Mouse (Mus musculus): ENCODE measurements around the gene Usp7. TPM values are rescaled to one million over a fixed set of nuclear protein-coding genes. Genes with fewer than 3 reads are reported as not detected.

Gene Usp7
- polyA plus RNA-seq, 1 experiment = 94.8 TPM

DNA sequence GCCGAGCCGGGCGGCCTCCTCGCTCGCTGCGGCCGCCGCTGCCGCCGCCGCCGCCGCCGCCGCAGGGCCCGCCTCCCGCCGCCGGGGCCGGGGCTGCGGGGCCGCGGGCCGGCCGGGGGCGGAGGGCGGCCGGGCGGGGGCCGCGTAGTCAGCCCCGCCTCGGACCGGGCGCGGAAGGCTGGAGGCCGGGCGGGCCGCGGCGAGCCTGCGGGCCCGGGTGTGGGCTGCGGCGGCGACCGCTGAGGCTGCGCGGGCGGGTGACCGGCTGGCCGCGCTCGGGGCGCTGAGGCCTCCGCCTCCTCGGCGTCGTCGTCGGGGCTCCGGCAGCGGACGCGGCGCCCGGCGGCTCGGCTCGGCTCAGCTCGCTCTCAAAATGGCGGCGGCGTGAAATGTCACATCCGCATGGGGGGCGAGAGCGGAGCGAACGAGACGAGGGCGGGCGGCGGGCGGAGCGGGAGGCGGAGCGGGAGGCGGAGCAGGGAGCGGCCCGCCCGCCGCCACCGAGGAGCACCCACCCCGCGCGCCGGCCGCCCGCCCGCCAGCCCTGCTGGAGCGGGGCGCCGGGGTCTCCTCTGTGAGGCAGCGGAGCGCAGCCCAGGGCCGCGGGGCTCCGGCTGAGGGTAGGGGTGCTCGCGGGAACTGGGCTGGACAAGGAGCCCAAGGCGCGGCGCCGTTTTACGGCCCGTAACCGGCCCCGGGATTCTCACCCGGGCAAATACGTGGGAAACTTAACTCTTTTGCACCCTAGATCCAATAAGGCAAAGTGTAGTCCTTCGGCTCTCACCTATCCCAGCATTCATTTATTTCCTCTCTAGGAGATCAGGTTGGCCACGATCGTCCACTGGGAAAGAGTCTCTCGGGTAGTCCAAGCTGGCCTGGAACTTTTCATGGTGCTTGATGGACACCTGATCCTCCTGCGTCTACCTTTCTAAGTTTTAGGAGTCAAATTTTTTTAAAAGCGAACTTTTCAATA, 53.3 kb downstream of the Usp7 start:
- peak overlapping the region; percentile 60 for H3K4me3 ChIP-seq (ENCODE audit: control insufficient read depth, insufficient read depth, low read length)
- peaks cover 37% of the 10 kb centered on the region for H3K4me1 ChIP-seq (replicated peaks; ENCODE audit: control insufficient read depth, insufficient read depth, low read length)
- H3K27ac ChIP-seq (ENCODE audit: control insufficient read depth, insufficient read depth, low read length) = peak overlapping the region; percentile 66; the same call in 1 of the 2 replicates
- peak; percentile 93 for DNase-seq
- 18% methylated on average over 122 of the region's 126 CpGs for WGBS
- H3K27me3 ChIP-seq (ENCODE audit: control insufficient read depth, insufficient read depth, low read length) = no peaks in the 10 kb centered on the region
- no peaks in the 10 kb centered on the region for H3K36me3 ChIP-seq (ENCODE audit: control insufficient read depth, insufficient read depth, low read length)
- peak; percentile 89 for TF ChIP-seq POLR2A (IDR thresholded peaks at IDR 0.05; ENCODE audit: control insufficient read depth, extremely low read depth, insufficient read depth, low read length, poor library complexity)
- TF ChIP-seq CTCF (IDR thresholded peaks at IDR 0.05; ENCODE audit: borderline replicate concordance, control insufficient read depth, extremely low read depth, insufficient read depth, low read length, poor library complexity) = no peak

DNA sequence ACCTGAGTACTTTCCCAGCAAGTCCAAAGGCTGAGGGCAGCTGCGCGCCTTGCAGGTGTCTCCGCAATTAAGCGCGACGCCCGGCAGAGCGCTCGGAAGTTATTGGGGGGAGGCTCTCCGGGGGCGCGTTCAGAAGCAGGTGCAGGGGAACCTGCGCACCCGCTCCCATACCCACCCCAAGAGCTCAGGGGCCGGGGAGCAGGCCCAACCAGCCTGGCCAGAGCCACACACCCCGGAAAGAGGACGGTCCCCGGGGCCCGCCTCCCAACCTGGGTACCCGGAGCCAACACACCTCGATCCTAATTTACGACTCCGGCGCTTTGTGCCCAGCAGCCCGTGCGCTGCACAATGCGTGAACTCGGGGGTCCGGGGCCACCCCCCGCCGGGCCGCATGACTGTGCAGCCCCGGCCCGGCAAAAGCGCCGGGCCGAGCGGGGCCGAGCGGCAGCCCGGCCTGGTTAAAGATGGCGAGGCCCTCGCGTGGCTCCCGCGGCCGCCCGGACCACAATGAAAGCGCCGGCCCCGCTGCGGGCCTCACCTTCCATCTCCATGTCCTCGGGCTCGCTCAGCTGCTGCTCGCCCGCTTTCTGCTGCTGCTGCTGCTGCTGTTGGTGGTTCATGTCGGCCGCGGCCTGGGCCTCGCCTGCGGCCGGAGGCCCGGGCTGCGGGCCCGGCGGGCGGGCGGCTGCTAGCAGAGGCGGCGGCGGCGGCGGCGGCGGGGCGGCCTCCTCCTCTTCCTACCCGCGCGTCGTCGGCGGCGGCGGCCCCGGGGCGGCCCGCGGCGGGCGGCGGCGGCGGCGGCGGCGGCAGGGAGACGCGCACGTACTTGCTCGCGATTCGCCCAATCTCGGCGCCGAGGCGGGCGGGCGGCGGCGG, 54.2 kb downstream of the Usp7 start:
- no peaks in the 10 kb centered on the region for H3K36me3 ChIP-seq (ENCODE audit: control insufficient read depth, insufficient read depth, low read length)
- TF ChIP-seq POLR2A (IDR thresholded peaks at IDR 0.05; ENCODE audit: control insufficient read depth, extremely low read depth, insufficient read depth, low read length, poor library complexity) (peak; percentile 40; the same call in 1 of the 2 replicates), CTCF (IDR thresholded peaks at IDR 0.05; ENCODE audit: borderline replicate concordance, control insufficient read depth, extremely low read depth, insufficient read depth, low read length, poor library complexity) (no peak)
- 6% methylated on average over 110 of the region's 110 CpGs for WGBS
- DNase-seq = peak; percentile 68
- no peaks in the 10 kb centered on the region for H3K27me3 ChIP-seq (ENCODE audit: control insufficient read depth, insufficient read depth, low read length)
- H3K27ac ChIP-seq (ENCODE audit: control insufficient read depth, insufficient read depth, low read length) = peak overlapping the region; percentile 71
- peak overlapping the region; percentile 94 for H3K4me3 ChIP-seq (ENCODE audit: control insufficient read depth, insufficient read depth, low read length)
- peaks cover 32% of the 10 kb centered on the region for H3K4me1 ChIP-seq (replicated peaks; ENCODE audit: control insufficient read depth, insufficient read depth, low read length)

DNA sequence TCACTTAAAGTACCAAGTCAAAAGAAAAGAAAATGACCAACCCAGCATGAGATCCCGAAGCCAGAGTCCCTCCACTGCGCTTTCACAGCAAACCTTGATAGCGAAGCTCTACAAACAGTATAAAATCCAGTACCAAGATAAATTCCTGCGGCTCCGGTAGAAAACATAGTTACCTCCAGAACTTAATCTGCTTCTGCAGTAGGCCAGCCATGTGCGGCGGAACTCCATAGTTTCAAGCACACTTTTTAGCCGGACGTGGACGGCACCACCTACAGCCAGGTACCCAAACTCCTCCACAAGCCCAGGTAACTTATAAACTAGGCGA, 54.8 kb downstream of the Usp7 start:
- H3K27ac ChIP-seq (ENCODE audit: control insufficient read depth, insufficient read depth, low read length) = peak overlapping the region; percentile 71
- under 1% methylated on average over 11 of the region's 11 CpGs for WGBS
- TF ChIP-seq POLR2A (IDR thresholded peaks at IDR 0.05; ENCODE audit: control insufficient read depth, extremely low read depth, insufficient read depth, low read length, poor library complexity) = no peak
- H3K36me3 ChIP-seq (ENCODE audit: control insufficient read depth, insufficient read depth, low read length) = no peaks in the 10 kb centered on the region
- H3K4me3 ChIP-seq (ENCODE audit: control insufficient read depth, insufficient read depth, low read length) = peak overlapping the region; percentile 94
- H3K27me3 ChIP-seq (ENCODE audit: control insufficient read depth, insufficient read depth, low read length) = no peaks in the 10 kb centered on the region
- no peak for DNase-seq
- H3K4me1 ChIP-seq (replicated peaks; ENCODE audit: control insufficient read depth, insufficient read depth, low read length) = peaks cover 28% of the 10 kb centered on the region

DNA sequence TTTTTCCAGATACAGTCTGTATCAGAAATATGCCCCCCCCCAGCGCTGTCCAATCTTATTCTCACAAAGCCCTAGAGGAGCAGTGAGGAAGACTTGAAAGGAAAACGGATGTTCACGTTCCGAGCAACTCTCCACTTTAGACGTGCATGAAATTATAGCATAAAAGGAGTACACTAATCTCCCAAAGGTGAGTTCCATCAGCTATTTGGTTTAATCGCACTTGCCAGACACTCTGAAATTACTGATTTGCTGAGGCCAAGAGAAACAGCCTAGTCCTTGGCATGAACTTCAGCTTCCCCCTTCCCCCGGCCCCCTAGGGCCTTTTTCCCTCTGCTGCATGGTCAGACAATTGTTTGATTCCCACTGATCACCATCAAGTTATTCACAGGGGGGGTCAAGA, 55.4 kb downstream of the Usp7 start:
- TF ChIP-seq CTCF (IDR thresholded peaks at IDR 0.05; ENCODE audit: borderline replicate concordance, control insufficient read depth, extremely low read depth, insufficient read depth, low read length, poor library complexity) (no peak), POLR2A (IDR thresholded peaks at IDR 0.05; ENCODE audit: control insufficient read depth, extremely low read depth, insufficient read depth, low read length, poor library complexity) (no peak)
- Histone ChIP-seq H3K27ac (ENCODE audit: control insufficient read depth, insufficient read depth, low read length) (0 out of 2 replicates have a peak overlapping the region, but pooled peaks have one; percentile 31), H3K4me1 (replicated peaks; ENCODE audit: control insufficient read depth, insufficient read depth, low read length) (peaks cover 31% of the 10 kb centered on the region), H3K36me3 (ENCODE audit: control insufficient read depth, insufficient read depth, low read length) (no peaks in the 10 kb centered on the region), H3K27me3 (ENCODE audit: control insufficient read depth, insufficient read depth, low read length) (no peaks in the 10 kb centered on the region), H3K4me3 (ENCODE audit: control insufficient read depth, insufficient read depth, low read length) (peak overlapping the region; percentile 94)
- under 1% methylated on average over 7 of the region's 7 CpGs for WGBS
- DNase-seq = no peak

DNA sequence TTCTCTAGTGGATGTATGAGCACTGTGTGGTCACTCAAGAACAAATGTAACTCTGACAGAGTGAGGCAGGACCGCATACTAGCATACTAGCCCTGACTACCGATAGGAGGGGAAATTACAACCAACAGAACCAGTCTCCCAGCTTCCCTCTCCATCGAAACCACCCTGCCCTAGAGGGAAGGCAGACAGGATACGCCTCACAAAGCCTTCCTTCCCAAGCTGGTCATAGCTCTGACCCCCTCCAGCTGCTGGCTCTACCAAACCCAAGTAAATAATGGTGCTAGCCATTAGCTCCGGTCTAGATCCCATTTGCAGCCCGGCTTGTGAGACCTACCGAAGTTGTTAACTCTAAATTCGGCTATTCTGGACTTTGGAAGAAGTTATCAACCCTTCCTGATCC, 56.1 kb downstream of the Usp7 start:
- WGBS = 11% methylated on average over 8 of the region's 8 CpGs
- H3K4me1 ChIP-seq (replicated peaks; ENCODE audit: control insufficient read depth, insufficient read depth, low read length) = peaks cover 34% of the 10 kb centered on the region
- peak overlapping the region; percentile 39 for H3K4me3 ChIP-seq (ENCODE audit: control insufficient read depth, insufficient read depth, low read length)
- no peak overlapping the region for H3K27ac ChIP-seq (ENCODE audit: control insufficient read depth, insufficient read depth, low read length)
- TF ChIP-seq CTCF (IDR thresholded peaks at IDR 0.05; ENCODE audit: borderline replicate concordance, control insufficient read depth, extremely low read depth, insufficient read depth, low read length, poor library complexity) = no peak
- TF ChIP-seq POLR2A (IDR thresholded peaks at IDR 0.05; ENCODE audit: control insufficient read depth, extremely low read depth, insufficient read depth, low read length, poor library complexity) = no peak
- H3K36me3 ChIP-seq (ENCODE audit: control insufficient read depth, insufficient read depth, low read length) = no peaks in the 10 kb centered on the region
- H3K27me3 ChIP-seq (ENCODE audit: control insufficient read depth, insufficient read depth, low read length) = no peaks in the 10 kb centered on the region
- no peak for DNase-seq

DNA sequence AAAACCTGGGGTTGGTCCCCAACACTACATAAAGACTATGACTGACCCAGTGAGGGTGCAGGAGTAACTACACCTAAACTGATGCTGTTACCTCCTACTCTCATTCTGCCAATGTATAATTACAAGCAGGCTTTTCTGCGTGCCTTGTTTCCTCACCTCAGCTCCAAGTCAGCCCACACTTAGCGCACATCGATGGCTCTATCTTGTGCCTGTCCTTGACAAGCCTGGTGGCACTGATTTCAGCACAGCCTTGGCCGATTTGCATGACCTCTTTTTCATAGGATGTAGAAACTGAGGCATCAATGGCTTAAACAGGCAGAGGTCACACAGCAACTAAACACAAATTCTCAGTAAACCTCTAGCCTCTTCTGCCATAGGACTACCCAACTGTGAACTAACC, 57.4 kb downstream of the Usp7 start:
- H3K4me3 ChIP-seq (ENCODE audit: control insufficient read depth, insufficient read depth, low read length) = no peak overlapping the region
- WGBS = 84% methylated on average over 4 of the region's 4 CpGs

More for the DNA sequence above, 57.4 kb downstream of the Usp7 start:
- Histone ChIP-seq H3K27me3 (ENCODE audit: control insufficient read depth, insufficient read depth, low read length) (no peaks in the 10 kb centered on the region), H3K4me1 (replicated peaks; ENCODE audit: control insufficient read depth, insufficient read depth, low read length) (peaks cover 38% of the 10 kb centered on the region), H3K27ac (ENCODE audit: control insufficient read depth, insufficient read depth, low read length) (no peak overlapping the region), H3K36me3 (ENCODE audit: control insufficient read depth, insufficient read depth, low read length) (no peaks in the 10 kb centered on the region)
- TF ChIP-seq POLR2A (IDR thresholded peaks at IDR 0.05; ENCODE audit: control insufficient read depth, extremely low read depth, insufficient read depth, low read length, poor library complexity) = no peak
- no peak for DNase-seq
